Mouse (Mus musculus): ENCODE measurements at regions not wholly inside any gene's neighbourhood (a gene's known extent, or its start where the extent isn't known, plus 50 kb on each side); places are given as distances from the start of the nearest gene placed in this dataset.

GRCm38 (mm10) chr16:5673372-5673960 lies 211.7 kb upstream of the Rbfox1 start:
- no peak for TF ChIP-seq CTCF (IDR thresholded peaks at IDR 0.05; ENCODE audit: insufficient read depth, low read length)
- TF ChIP-seq POLR2A (IDR thresholded peaks at IDR 0.05; ENCODE audit: borderline replicate concordance, extremely low read depth, low read depth, low read length): no peak
